Mouse (Mus musculus): ENCODE data around the gene Pknox2.

DNA sequence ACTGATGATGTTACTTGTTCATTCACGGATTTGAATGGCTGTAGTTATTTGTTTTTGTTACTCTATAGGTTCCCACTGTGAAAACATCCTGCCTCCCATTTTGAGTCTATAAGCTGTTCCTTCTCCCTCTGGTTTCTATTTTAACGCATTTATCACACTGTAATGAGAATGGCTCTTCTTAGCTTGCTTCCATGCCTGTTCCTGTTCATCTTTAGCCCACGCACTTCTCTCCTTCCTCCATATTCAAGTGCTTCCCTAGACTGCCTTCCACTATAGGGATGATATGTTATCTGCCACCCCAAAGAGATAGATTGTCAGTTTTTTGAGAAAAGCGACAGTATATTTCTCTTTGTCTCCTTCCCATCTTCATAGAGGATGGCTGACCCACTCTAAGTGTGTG lies 246.7 kb downstream of the Pknox2 start:
- no peak for TF ChIP-seq ZC3H11A (IDR thresholded peaks at IDR 0.05; ENCODE audit: borderline replicate concordance, low read depth, low read length)
- TF ChIP-seq MAFK (IDR thresholded peaks at IDR 0.05; ENCODE audit: insufficient read depth, low read depth, low read length): no peak

Measured in ES-E14 (cell line).